Mouse (Mus musculus) erythroid progenitor cell, adult 5-6 weeks (primary cell): ENCODE measurements at regions not wholly inside any gene's neighbourhood (a gene's known extent, or its start where the extent isn't known, plus 50 kb on each side); places are given as distances from the start of the nearest gene placed in this dataset.
"Not testable (repeated sequence)": the region's sequence is repeated elsewhere in the genome, so short reads cannot be mapped to it uniquely, and the experiment has no call there.

ENCODE experiments used
- ATAC-seq: replicated peaks from 2 replicates; pipeline ENCODE4 v1.8.0; 2016; ENCODE audit warnings: moderate number of reproducible peaks, mild to moderate bottlenecking, moderate TSS enrichment, inconsistent platforms; ENCODE audit not compliant: poor library complexity, low FRiP score, severe bottlenecking

DNA sequence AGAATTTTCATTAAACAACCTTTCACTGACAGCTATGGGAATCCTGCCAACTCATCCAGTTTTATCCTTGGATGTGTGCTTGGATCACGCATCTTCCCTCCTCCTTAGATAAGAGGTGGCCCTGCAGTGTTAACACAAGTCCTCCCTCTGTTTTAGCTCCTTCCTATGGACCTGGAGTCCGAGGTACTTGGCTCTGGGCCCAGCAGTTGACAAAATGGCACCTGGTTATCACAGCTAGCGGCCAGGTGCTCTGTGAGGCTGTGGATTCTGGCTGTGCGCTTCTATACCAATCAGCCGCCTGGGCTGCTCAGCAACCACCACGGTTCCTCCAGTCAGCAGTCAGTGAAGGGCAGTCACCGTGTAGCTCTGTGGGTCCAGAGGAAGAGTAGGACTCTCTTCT is 157.4 kb downstream of the Prdm2 start:
- ATAC-seq: no peak

DNA sequence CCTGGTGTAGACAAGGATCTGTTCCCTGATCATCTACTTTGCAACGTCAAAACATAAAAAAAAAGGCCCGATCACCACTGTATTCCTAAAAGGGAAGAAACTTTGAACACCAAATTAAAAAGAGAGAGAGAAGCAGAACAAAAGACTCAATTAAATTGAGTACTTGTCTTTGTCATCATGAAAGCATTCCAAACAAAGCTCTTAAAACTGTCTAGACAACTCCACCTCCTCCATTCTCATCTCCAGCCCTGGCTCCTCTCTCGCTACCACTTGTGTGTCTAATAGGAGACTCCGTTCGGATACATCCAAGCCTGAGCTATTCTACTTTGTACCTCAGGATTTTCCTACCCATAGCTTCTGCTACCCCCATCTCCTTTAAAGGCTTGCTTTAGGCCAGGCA is 159.8 kb downstream of the Prdm2 start:
- no peak for ATAC-seq

DNA sequence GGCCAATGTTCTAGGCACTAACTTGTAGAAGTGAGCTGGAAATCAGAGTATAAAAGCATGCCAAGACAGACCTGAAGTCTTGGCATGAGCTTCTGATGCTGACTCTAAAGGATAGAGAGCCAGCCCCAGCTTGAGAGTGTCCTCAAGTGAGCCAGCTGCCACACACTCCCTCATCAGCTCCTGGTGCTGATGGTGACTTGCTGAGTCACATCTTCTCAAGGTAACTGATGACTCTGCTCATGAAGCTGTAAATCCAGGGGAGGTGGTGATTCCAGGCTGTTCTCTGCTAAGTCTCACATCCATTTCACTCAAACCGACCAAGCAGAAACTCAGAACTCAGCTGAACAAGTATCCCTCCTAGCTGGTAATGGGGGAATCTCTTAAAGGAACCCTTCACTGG is 161.6 kb downstream of the Prdm2 start:
- ATAC-seq: no peak

DNA sequence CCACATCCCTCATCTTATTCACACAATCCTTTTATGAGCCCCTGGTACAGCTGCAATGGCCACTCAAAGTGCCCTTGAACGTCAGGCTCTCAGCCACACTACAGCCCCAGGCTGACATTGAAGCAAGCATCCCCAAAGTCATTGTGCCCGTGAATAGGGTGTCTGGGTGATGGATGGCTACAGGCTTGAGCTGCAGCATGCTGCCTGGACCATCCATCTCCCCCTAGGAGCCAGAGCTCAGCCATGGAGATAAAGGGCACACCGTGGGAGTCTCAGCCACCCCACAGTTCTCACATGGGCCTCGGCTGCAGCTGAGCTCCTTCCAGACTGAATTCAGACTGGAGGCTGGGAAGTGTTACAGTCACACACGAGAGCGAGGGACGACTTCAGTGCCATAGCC is 167.6 kb downstream of the Prdm2 start:
- no peak for ATAC-seq

DNA sequence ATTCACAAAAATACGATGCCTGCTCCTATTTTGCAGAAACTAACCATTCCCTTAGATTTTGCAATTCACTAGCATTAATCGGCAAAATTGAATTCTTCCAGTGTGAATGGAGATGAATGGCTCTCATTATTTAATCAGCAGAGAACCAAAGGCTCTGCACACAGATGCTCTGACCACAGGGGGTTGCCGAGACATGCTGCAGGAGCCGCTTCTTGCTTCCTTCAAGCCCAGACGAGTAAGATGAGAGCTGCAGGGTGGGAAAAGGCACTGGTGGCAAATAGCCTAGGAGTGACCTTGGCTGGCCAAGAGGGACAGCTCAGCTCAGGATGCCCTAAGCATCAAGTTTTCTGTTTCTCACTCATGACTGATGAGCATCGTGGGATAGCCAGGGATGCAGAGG is 170.0 kb downstream of the Prdm2 start:
- ATAC-seq: no peak

DNA sequence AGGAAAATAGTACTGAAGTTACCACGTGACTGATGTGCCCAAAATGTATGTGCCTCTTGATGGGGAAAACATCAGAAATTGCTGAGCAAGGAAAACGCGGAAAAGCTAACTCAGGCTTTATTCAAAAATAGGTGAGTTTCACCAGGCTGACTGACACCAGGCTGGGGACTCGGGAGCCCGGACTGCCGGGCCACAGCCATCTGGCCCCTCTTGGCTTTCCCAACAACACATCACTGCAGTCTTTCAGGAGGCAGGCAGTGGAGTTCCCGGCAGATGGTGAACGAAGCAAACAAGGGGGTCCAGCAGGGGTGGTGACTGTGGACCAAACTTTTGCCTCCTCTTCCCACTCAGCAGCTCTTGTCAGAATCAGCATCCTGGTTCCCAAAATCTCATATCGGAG is 174.2 kb downstream of the Prdm2 start:
- no peak for ATAC-seq

DNA sequence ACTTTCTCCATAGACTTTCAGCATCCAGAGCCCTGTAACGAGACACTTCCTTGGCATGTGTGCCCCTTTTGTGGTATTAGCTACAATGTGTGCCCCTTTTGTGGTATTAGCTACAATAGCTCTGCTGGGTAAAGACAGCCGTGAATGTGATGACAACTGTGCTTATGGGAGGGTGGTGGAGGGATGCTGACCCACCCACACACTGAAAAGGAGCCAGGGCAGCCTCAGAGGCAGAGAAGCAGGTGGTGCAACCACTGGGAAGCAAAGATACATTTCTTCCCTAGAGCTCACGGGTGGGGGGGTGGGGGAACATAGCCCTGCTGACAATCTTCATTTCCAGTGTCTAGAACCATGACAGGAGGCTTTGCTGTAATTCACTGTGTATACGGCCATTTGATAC is 176.1 kb downstream of the Prdm2 start:
- ATAC-seq: no peak

DNA sequence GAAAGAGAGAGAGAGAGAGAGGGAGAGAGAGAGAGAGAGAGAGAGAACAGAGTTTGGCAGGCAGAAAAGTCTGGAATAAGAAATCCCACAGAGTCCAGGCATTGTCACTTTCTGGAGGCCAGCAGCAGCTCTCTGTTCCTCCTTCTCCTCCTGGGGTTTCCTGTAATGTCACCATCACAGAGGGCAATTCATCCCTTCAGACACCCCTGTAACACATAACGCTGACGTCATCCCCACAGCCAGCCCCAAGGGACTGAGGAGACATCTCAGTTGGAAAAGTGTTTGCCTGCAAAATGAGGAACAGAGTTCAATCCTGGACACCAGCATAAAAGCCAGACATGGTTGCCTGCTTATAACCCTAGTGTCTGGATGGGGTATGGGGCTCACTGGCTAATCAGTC is 177.7 kb downstream of the Prdm2 start:
- ATAC-seq: not testable (repeated sequence)

DNA sequence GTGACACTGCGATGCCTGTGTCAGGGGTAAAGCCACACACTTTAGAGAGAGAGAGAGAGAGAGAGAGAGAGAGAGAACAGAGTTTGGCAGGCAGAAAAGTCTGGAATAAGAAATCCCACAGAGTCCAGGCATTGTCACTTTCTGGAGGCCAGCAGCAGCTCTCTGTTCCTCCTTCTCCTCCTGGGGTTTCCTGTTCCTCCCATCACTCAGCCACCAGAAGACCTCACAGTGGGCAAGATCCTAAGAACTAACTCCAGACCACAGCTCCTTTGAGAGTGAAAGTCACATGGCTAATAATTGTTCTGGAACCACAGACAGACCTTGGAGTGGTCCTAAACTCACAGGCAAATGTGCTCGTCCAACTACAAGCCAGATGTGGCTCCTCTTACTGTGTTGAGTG is 178.5 kb downstream of the Prdm2 start:
- ATAC-seq: not testable (repeated sequence)

DNA sequence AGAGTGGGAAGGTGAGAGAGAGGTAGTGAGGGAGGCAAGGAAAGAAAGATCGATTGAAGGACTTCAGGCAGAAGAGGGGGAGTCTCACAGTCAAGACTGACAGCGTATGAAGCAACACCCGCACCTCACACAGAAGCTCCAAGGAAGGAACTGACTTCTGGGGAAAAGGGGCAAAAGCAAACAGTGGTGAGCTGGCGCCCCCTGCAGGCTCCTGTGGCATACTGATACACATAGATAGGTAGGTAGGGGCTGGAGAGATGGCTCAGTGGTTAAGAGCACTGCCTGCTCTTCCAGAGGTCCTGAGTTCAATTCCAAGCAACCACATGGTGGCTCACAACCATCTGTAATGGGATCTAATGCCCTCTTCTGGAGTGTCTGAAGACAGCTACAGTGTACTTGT is 183.0 kb downstream of the Prdm2 start:
- not testable (repeated sequence) for ATAC-seq

DNA sequence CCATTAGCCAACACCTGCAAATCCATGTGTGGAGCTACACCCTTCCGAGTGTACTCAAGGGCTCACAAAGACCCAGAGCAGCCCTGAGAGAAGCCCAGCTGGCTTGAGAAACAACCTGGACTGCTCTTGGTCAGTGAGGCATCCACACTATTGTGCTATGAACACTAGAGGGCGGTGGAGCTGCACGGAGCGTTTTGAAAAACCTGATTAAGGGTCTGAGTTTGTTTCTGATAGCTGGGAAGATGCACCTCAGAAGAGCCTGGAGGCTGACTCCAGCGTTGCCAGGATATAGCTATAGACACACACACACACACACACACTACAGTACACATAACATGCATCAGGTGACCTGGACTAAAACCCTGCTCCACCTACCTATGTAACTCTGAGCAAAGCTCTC is 185.5 kb downstream of the Prdm2 start:
- ATAC-seq: no peak

DNA sequence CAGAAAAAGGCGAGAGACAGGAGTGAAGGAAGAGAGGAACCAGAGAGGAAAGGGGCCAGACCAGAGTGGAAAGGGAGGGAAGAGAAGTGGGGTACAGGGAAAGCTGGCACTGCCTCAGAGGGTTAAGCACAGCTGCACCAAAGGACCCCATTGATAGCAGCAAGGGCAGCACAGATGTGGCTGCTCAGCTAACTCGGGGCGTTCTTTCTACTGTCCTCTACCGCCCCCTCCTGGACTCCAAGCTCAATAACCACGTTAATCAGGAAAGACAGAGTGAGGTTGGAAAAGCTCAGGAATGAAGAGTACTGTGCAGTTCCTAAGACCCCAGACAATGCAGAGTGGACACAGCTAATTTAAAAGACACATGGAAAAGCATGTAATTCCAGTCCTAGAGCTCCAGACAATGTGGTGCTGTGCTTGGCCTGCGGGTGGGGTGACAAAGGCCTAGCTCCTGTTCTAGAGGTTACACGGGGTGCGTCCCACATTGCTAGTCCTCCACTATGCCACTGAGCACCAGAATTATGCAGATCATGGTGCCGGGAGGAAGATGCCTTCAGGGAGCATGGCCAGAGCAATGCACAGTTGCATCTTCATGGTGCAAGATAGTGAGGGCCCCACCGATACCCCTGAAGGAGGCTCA is 191.4 kb downstream of the Prdm2 start:
- ATAC-seq: no peak

DNA sequence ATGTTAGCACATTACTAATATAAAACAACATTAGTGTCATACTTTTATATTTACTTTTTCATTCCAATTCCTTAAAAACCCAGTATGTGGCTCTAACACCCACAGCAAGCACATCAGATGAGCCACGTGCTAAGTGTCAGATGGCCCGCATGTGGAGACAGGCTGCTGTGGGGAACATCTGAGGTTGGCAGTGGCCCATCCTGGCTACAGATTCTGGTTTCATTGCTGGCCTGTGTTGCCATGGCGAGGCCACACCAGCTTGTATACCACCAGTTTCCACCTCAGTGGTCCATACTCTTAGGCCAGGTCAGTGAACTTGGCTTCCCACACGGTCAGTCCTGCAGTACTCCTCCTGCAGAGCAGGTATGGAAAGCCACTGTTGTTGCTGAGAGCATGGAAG is 192.1 kb downstream of the Prdm2 start:
- no peak for ATAC-seq

DNA sequence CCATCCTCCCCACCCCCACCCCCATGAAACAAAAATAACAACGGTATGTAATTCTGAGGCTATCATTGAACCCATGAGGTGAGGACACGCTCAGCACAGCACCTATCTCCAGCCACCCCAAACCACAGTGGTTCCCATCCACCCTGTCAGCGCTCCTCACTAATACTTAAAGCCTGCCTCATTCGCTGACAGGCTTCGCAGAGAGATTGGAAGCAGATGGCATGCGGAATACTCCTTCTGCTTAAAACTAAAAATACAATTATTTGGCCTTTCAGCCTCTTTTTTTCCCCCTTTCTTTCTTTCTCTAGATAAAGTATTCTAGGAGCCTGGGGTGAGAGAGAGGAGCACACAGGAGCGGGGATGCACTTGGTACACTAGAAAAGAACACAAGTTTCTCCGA is 199.9 kb downstream of the Prdm2 start:
- no peak for ATAC-seq

DNA sequence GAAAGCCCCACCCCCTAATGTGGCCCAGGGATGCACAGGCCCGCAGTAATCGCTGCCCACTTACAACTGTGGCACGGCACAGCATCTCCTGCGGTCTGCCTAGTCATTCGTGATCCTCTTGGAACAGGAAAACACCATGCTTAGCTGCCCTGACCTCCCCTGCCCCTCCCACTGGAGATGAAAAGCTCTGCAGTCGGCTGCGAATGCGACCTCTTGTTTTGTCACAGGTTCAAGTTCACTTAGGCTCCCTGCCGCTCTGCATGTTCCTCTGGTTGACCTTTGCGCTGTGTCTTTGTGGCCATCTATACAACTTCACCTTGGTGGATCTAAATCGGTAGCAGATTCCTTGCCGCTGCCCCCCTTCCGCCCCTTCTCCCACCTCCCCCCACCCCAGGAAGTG is 210.8 kb downstream of the Prdm2 start:
- ATAC-seq: no peak

DNA sequence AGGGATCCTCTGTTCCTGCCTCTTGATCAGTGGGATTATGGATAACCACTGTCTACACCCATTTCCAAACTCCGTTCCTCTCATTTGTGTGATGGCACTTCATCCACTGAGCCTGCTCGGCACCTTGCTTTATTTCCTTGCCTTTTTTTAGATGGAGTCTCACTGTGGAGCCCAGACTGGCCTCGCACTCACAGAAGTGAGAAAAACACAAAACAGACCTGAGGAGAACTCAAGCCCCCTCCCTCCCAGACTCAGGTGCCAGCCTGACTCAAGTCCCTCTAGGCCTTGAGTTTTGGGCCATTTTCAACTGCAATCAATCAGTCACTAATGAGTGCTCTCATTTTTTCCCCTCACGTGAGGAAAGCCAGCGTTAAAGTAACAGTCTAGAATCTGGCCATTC is 211.3 kb downstream of the Prdm2 start:
- ATAC-seq: no peak

DNA sequence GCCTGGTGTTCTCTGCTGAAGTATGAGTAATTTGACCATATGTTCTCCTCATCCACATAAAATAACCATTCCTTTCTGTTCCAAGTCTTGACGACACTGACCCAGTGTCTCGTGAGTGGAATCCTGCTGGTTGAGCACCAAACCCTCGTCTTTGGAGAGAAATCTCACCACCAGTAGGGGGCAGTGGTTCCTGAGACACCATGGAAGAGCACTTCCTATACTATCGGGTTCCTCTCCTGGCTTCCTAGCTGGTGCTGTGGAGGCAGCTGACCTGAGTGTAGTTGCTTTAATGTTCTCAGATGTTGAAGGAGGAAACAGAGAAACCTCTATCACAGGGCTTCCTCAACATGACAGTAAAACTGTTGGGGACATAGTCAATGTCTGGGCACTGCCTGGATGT is 216.4 kb downstream of the Prdm2 start:
- no peak for ATAC-seq

DNA sequence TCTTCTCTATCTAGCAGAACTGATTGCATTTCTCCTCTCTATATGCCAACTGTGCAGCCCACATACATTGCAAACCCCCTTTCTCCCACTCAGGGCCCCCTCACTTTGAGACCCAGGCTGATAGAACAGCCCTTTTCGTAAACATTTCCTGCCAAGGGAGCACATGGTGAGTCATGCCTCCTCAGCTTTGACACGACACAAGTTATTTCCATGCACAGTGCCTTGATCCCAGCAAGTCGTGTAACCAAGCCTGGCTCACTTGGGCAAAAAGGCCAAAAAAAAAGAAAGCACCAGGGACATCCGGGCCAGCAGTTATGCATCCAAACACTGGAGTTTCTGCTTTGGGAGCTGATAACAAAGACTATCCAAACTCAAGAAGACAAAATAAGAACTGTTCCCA is 221.4 kb downstream of the Prdm2 start:
- no peak for ATAC-seq

DNA sequence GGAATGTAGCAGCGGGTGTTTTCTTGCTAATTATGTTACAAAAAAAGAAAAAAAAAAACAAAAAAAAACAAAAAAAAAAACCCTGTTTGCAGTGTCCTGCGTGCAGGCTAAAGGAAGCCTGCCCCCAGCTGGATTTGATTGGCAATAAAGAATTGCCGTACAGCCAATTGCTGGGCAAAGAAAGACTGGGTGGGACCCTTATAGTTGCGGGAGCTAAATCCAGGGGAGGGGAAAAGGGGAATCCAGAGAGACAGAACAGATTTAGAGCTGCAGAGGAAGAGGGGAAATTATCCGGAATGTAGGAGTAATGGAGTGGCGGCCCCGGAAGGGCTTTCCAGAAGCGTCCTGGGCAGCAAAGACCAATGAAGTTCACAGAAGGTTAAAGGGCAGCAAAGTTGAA is 223.6 kb downstream of the Prdm2 start:
- no peak for ATAC-seq

DNA sequence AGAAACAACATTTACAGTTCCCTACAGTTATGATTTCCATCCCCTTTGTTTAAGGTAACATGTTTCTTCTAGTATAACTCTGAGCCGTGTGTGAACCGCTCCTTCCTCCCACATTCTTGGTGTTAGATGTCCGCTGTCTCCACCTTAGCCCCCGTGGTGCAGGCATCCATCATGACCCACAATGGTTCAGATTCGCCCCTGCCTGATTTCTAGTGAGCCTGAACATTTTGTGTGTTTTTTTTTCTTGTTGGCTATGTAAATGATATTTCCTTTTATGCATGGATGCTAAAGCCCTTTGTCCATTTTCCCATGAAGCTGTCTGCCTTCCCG is 229.5 kb downstream of the Prdm2 start:
- no peak for ATAC-seq

DNA sequence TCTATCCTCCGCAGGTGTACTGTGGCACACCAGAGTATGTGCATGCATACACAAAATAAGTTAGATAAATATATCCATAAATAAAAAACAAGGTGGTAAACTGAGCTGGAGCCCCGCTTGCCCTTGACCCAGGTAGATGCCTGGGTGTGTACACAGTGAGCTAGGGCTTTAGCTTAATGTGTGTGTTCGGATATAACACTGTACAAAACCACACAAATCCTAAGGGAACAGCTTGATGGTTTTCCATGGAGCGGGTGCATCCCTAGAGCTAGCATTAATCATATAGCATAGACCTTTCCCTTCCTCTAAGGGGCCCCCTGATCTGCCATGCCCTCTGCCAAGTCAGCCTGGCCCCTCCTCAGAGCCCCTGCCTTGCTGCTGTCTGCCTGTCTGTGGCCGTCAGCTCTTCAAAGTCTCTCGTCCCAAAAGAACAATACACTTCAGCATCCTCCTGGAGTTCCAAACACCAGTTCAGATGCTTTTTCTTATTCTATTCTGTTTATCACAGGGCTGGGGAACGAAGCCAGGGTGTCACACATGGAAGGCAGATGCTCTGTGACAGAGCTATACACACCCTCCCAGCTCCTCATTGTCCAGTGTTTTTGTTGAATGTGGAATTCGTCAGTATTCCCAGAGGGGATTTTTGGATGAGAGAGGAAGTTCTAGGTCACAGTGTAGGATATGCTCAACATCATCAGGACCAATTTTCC is 230.1 kb downstream of the Prdm2 start:
- no peak for ATAC-seq

DNA sequence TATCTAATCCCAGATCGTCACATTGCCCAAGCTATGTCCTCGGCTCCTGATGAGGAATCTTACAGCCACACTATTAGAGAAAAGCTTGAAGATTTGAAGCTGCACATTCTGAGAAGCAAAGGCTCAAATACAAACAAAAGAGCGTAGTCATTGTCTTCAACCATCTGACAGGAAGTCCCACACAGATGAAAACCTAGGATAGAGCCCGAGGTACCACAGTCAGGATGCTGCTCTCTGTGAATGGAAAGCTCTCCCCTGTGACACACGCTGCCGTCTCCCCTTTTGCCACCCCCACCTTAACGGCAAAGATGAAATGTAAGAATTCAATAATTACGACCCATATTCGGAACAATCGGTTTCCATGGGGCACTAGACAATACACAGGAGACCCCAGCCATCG is 237.2 kb downstream of the Prdm2 start:
- ATAC-seq: no peak
